Mouse (Mus musculus): ENCODE measurements around the gene 4930404H24Rik.

4930404H24Rik gene

DNA sequence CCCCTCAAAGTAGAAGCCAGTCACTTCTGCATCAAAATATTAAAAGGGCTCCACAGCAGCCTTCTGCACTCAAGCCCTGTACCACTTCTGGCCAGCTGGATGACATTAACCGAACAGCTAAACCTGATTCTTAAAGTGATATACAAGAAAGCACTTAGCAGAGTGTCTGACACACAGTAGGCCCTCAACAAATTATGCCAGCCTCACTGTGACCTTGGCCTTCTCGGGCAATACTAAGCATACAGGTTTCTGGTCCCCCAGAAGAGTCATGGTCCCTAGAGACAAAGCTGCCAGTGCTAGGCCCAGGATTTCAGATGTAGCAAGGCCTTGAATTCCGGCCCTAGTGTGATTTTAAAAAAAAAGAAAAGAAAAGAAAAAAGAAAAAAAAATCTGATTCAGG lies 46.3 kb downstream of the 4930404H24Rik start:
- DNase-seq (ENCODE audit: low spot score), result no peak

DNA sequence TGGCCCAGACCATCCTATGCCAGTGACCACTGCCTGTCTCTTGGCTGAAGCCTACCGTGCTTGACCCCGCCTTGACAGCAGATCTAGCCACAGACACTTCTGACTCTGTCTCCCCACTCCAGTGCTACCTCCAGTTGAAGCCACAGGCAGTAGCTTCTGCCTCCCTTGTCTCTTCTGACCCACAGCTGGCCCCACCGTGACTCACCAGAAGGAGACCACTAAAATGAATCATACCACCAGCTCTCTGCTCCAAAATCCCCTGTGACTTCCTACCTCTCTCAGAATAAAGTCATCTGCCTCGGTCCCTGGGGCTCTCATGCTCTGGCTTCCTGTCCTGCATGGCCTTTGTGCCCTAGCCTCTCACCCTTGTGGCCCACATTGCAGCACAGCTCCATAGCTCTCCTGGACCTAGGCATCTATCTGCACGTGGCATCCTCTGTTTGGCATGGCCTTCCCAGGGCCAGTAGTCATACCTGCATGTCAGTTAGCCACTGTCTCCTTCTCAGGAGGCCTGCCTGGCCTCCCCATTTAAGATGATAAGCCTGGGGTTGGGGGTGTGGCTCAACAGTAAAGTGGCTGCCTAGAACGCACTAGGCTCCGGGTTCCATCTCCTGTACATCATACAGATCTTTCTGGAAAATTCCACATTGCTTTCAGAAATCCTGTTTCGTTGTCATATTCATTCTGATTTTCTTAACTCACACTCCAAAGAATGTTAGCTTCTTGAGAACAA lies 50.5 kb downstream of the 4930404H24Rik start:
- DNase-seq (ENCODE audit: low spot score), result no peak

Data from layer of hippocampus, adult 11-12 months (tissue).